Mouse (Mus musculus) midbrain, embryonic 16.5 days (tissue): ENCODE measurements around the gene Npepl1. TPM values are rescaled to one million over a fixed set of nuclear protein-coding genes. Genes with fewer than 3 reads are reported as not detected.
A peak's percentile ranks its signal among the peaks of the same experiment; 100 is the strongest.

Source experiments
- ATAC-seq: fragments of 200-750 bp; cut with Nextera tagmentation; 2 replicates; pipeline ENCODE4 v1.8.0; 2017; ENCODE audit warnings: moderate TSS enrichment
- H3K27ac ChIP-seq: fragments of 300-500 bp; sonication (generic); 2 replicates; pipeline ENCODE4 v1.5.1; 2014; ENCODE audit warnings: mild to moderate bottlenecking, low read length, mixed read lengths
- H3K27me3 ChIP-seq: fragments of 300-500 bp; sonication (generic); 2 replicates; pipeline ENCODE4 v1.6.1; 2014; ENCODE audit warnings: low read depth, low read length, mixed read lengths; ENCODE audit not compliant: control insufficient read depth, insufficient read depth
- H3K36me3 ChIP-seq: fragments of 300-500 bp; sonication (generic); 2 replicates; pipeline ENCODE4 v1.6.1; 2014; ENCODE audit warnings: mild to moderate bottlenecking, low read length, moderate library complexity, mixed read lengths; ENCODE audit not compliant: control insufficient read depth, insufficient read depth
- H3K4me1 ChIP-seq: fragments of 300-500 bp; sonication (generic); 2 replicates; pipeline ENCODE4 v1.6.1; 2014; ENCODE audit warnings: mild to moderate bottlenecking, low read length, mixed read lengths; ENCODE audit not compliant: control insufficient read depth, insufficient read depth
- H3K4me2 ChIP-seq: fragments of 300-500 bp; sonication (generic); 2 replicates; pipeline ENCODE4 v1.6.1; 2014; ENCODE audit warnings: mild to moderate bottlenecking, low read length, mixed read lengths
- H3K4me3 ChIP-seq: fragments of 300-500 bp; sonication (generic); 2 replicates; pipeline ENCODE4 v1.5.1; 2014; ENCODE audit warnings: low read depth, mild to moderate bottlenecking, low read length, moderate library complexity, mixed read lengths
- H3K9ac ChIP-seq: fragments of 300-500 bp; sonication (generic); 2 replicates; pipeline ENCODE4 v1.6.1; 2014; ENCODE audit warnings: low read depth, low read length, mixed read lengths
- H3K9me3 ChIP-seq: fragments of 300-500 bp; sonication (generic); replicated peaks from 2 replicates; pipeline ENCODE4 v1.6.1; 2014; ENCODE audit warnings: mild to moderate bottlenecking, low read length, mixed read lengths; ENCODE audit not compliant: control insufficient read depth, poor library complexity, severe bottlenecking
- WGBS: fragments of 180-500 bp; shearing (Covaris S2); extraction: QIAGEN DNeasy Blood & Tissue Kit; methylation state at CpG from one replicate; pipeline ENCODE4 v1.1.7; 2014; 5-methylcytosine and 5-hydroxymethylcytosine counted together
- polyA plus RNA-seq: library from polyadenylated mRNA; unstranded; fragments of >200 nt; fragmentation: Nextera tagmentation; extraction: Ambion mirVana; gene quantifications from 2 replicates; pipeline ENCODE4 v1.2.1, GENCODE M21; 2015

The Npepl1 gene
- polyA plus RNA-seq, result 13.8 TPM in 2 replicates

DNA sequence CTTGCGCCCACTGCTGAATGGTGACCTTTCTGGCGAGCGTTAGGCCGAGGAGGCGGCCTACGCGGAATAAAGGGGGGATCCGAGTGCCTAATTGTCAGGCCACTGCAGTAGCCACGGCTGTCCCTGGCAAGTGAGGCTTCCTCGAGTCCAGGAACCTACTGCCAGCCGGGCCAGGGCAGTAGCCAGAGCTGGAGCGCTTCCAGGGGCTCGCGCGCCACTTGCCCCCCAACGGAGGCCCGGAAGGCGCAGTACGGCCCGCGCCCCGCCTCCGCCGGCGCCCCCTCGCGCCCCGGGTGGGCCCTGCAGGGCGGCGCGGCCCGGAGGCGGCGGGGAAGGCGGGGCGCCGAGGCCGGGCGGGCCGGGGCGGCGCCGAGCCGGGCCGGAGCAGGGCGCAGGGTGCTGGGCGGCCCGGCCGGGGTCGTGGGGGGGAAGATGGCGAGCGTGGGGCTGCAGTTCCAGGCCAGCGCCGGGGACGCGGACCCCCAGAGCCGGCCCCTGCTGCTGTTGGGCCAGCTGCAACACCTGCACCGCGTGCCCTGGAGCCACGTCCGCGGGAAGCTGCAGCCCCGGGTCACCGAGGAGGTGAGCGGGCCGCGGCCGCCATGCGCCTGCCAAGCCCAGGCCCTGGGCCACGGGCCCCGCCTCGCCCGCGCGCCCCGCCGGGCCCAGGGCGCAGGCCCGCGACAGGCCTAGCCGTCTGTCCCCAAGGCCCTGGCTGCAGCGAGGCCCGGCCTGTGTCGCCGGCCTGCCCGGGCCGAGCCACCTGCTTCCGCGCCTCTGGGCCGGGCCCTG, at the start of gene Npepl1:
TSS of gene Npepl1 (plus strand) at position 359 of the 792 bp plus-strand sequence.
- Histone ChIP-seq H3K27ac (peak within 1 kb of the TSS; percentile 47; the same call in 1 of the 2 replicates), H3K4me2 (peak within 1 kb of the TSS; percentile 67), H3K9me3 (no peaks in the 10 kb centered on the region), H3K4me1 (peaks cover 5% of the 10 kb centered on the region), H3K4me3 (peak within 1 kb of the TSS; percentile 42), H3K27me3 (no peaks in the 10 kb centered on the region), H3K36me3 (no peaks in the 10 kb centered on the region), H3K9ac (peak within 1 kb of the TSS; percentile 80)
- peak; percentile 82 for ATAC-seq
- 3% methylated on average over 43 of the region's 90 CpGs for WGBS

GRCm38 (mm10) chr2:174061219-174061618, 48.9 kb upstream of the Npepl1 start:
- Histone ChIP-seq H3K9ac (no peak overlapping the region), H3K4me1 (no peaks in the 10 kb centered on the region), H3K27me3 (no peaks in the 10 kb centered on the region), H3K36me3 (no peaks in the 10 kb centered on the region), H3K4me2 (no peak overlapping the region), H3K4me3 (no peak overlapping the region), H3K9me3 (no peaks in the 10 kb centered on the region), H3K27ac (no peak overlapping the region)
- 17% methylated on average over 2 of the region's 2 CpGs for WGBS
- ATAC-seq, result no peak

GRCm38 (mm10) chr2:174063074-174063473, 47.1 kb upstream of the Npepl1 start:
- H3K36me3 ChIP-seq, result no peaks in the 10 kb centered on the region
- H3K9me3 ChIP-seq, result no peaks in the 10 kb centered on the region
- no peaks in the 10 kb centered on the region for H3K27me3 ChIP-seq
- no peak overlapping the region for H3K4me2 ChIP-seq
- no peak overlapping the region for H3K4me3 ChIP-seq
- no peaks in the 10 kb centered on the region for H3K4me1 ChIP-seq
- WGBS, result 83% methylated on average over 6 of the region's 6 CpGs
- H3K27ac ChIP-seq, result no peak overlapping the region
- H3K9ac ChIP-seq, result no peak overlapping the region
- ATAC-seq, result no peak

DNA sequence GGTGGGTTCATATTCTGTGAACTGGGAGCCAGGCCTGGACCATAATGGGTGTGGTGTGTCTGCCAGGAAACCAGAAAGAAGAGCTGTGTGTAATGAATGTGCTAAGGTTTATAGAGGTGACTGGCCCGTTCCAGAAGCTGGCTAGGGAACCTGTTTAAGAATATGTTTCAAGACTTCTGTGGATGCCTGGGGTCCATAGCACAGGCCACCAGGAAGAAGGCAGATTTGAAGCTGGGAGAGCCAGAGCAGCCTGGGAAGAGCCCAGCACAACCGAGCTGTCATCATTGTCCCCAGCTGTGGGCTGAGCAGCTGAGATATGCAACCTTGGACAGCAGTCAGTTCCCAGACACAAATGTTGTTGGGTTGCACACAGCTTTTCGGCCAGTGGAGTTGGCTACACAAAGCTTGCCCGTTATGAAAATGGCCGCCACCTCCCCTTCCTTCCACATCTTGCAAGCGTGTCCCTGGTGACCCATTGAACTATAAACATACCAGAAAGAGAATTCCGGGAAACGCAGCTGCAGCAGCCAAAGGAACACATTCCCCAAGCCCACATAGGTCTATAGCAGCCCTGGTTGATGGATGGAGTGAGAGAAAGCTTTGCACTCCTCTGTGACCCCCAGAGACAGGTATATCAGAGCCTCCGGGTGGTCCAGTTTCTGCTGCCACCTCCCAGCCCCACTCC, 46.5 kb upstream of the Npepl1 start:
- Histone ChIP-seq H3K27me3 (no peaks in the 10 kb centered on the region), H3K27ac (no peak overlapping the region), H3K4me3 (no peak overlapping the region), H3K9ac (no peak overlapping the region), H3K9me3 (no peaks in the 10 kb centered on the region), H3K4me1 (no peaks in the 10 kb centered on the region), H3K4me2 (no peak overlapping the region), H3K36me3 (no peaks in the 10 kb centered on the region)
- ATAC-seq, result no peak
- WGBS, result 85% methylated on average over 9 of the region's 9 CpGs

GRCm38 (mm10) chr2:174067793-174068419, 42.2 kb upstream of the Npepl1 start:
- WGBS, result 82% methylated on average over 6 of the region's 6 CpGs
- no peak for ATAC-seq

DNA sequence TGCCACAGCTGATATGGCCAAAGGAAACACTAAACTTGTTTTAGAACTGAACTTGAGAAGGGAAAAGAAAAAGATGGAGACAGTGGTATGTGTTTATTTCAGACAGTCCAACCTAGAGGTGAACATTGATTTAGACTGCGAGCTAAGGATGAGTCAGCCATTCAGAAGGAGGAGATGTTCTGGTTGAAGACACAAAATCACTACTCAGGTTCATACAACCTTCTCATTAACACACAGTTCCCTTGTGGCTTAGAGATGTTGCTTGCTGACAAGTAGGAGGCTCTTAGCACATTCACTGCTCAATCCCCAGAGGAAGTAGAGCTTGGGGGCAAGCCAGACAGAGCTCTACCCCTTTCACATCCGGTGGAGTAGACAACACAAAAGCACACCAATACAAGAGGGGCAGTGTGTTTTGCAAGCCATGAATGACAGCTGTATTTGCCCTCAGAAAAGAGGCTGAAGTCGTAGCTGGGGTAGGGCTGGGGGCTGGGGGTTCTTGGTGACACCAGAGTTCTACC, 40.6 kb upstream of the Npepl1 start:
- Histone ChIP-seq H3K27me3 (no peaks in the 10 kb centered on the region), H3K36me3 (no peaks in the 10 kb centered on the region), H3K9me3 (no peaks in the 10 kb centered on the region), H3K9ac (no peak overlapping the region), H3K4me1 (peaks cover 6% of the 10 kb centered on the region), H3K4me2 (no peak overlapping the region), H3K4me3 (no peak overlapping the region), H3K27ac (no peak overlapping the region)
- 73% methylated on average over 3 of the region's 3 CpGs for WGBS
- no peak for ATAC-seq

More at GRCm38 (mm10) chr2:174067793-174068419, 42.2 kb upstream of the Npepl1 start:
- no peaks in the 10 kb centered on the region for H3K27me3 ChIP-seq
- H3K4me1 ChIP-seq, result no peaks in the 10 kb centered on the region
- no peak overlapping the region for H3K27ac ChIP-seq
- no peaks in the 10 kb centered on the region for H3K9me3 ChIP-seq
- H3K36me3 ChIP-seq, result no peaks in the 10 kb centered on the region
- no peak overlapping the region for H3K4me3 ChIP-seq
- no peak overlapping the region for H3K9ac ChIP-seq
- H3K4me2 ChIP-seq, result no peak overlapping the region

- Histone ChIP-seq H3K9me3 (no peaks in the 10 kb centered on the region), H3K36me3 (no peaks in the 10 kb centered on the region), H3K27ac (no peak overlapping the region), H3K9ac (no peak overlapping the region), H3K4me1 (peaks cover 14% of the 10 kb centered on the region), H3K4me2 (no peak overlapping the region), H3K4me3 (no peak overlapping the region), H3K27me3 (no peaks in the 10 kb centered on the region)
- 95% methylated on average over 5 of the region's 5 CpGs for WGBS
- ATAC-seq, result no peak
Observed at GRCm38 (mm10) chr2:174071406-174071805, 38.7 kb upstream of the Npepl1 start.

DNA sequence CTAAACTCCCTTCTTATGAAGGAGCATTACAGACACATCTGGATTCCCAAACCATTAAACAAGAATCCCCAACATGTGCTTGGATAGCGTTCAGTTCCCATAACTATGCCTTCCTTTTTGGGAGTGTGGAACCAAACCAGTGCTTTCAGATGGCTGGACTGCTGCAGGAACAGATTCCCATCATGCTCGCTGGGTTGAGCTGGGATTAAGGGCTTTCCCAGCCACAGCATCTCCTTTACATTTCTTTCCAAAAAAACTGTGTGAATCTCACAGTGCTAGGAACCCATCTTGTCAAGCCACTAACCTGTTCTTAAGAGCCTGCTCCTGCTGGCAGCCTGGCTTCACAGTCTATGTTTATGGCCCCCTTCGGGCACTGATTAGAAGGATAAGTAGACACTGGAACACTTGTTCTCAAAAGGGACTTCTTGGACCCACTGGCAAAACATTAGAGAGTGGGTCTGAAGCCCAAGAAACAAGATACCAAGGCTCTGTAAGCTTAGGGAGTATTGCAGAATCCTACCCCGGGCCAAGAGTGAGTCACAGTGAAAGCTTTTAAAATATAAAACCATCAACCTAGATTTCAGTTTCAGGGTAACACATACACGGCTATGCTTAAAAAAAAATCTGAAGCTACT, 36.9 kb upstream of the Npepl1 start:
- Histone ChIP-seq H3K27ac (no peak overlapping the region), H3K27me3 (no peaks in the 10 kb centered on the region), H3K9ac (no peak overlapping the region), H3K4me1 (peaks cover 28% of the 10 kb centered on the region), H3K36me3 (no peaks in the 10 kb centered on the region), H3K4me2 (no peak overlapping the region), H3K9me3 (no peaks in the 10 kb centered on the region), H3K4me3 (no peak overlapping the region)
- 69% methylated on average over 5 of the region's 5 CpGs for WGBS
- ATAC-seq, result no peak
